Mouse (Mus musculus): ENCODE data around the gene Hectd3. TPM values are rescaled to one million over a fixed set of nuclear protein-coding genes. Genes with fewer than 3 reads are reported as not detected.
A peak's percentile ranks its signal among the peaks of the same experiment; 100 is the strongest.

Gene Hectd3
- 11.9 and 14.6 TPM in 2 replicates for polyA plus RNA-seq (2016; fragmentation: Nextera tagmentation; extraction: Ambion mirVana)

DNA sequence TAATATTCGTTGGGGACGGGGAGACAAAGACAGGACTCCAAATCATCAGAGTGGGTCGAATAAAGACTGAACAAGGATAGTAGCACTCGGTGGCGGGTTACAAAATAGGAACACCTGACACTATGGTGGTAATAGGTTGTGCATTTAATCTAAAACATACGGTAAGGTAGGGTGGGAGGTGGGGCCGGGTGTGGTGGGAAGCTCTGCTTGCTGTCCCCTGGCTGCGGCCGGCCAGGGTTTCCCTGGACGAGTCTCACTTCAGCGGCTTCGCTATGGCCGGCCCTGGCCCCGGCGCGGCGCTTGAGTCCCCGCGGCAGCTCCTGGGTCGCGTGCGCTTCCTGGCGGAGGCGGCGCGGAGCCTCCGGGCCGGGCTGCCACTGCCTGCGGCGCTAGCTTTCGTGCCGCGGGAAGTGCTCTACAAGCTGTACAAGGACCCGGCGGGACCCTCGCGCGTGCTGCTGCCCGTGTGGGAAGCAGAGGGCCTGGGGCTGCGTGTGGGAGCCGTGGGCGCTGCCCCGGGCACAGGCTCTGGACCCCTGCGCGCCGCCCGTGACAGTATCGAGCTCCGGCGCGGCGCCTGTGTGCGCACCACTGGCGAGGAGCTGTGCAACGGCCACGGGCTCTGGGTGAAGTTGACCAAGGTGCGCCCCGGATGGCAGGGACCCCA is at the start of gene Hectd3:
Gene Hectd3, plus strand, starts transcription at position 187 of the 667 bp plus-strand sequence.
- Histone ChIP-seq H3K27ac (peak within 1 kb of the TSS; percentile 75), H3K9me3 (no peaks in the 10 kb centered on the region), H3K36me3 (peaks cover 8% of the 10 kb centered on the region; the same call in 1 of the 2 replicates), H3K9ac (peak within 1 kb of the TSS; percentile 83), H3K27me3 (no peaks in the 10 kb centered on the region), H3K4me3 (peak within 1 kb of the TSS; percentile 97), H3K4me1 (peaks cover 19% of the 10 kb centered on the region), H3K4me2 (replicated peaks) (peak within 1 kb of the TSS; percentile 99)
- ATAC-seq (ENCODE audit: insufficient number of reproducible peaks, insufficient read depth, low FRiP score, low TSS enrichment): no peak; the same call in 1 of the 2 replicates
- WGBS: under 1% methylated on average over 58 of the region's 58 CpGs

DNA sequence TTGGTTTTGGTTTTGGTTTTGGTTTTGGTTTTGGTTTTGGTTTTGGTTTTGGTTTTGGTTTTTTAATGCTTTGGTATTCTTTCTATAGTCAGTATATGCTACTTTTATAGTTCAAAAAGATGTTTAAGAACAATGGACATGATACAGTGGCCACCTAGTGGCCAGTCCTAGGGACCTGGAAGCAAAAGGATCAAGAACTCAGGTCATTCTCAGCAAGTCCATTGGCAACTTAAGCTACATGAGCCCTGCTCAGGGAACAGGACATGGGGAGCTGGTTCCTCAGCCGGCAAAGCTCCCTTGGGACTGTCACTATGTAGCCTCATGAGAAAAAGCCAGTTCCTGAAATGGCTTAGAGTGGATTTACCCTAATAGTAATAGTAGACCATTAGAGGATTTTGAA is 43.5 kb upstream of the Hectd3 start:
- no peaks in the 10 kb centered on the region for H3K9me3 ChIP-seq

DNA sequence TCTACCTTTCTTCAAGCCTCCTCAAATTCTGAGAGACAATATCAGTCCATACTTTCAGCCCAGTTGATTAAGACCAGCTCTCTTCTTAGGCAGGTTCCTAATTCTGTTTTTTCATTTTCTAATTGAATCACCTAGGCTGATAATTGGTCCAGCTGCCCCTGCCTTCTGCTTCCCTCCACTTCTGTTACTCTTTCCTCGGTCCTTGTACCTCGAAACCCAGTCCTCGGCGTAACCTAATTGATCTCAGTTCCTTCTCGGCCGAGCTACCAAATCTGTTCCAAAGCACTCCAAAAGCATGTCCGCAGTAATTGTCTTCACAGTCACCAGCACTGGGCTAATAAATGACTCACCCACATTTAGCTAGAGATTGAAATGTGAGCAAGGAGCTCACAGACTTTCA is 40.2 kb upstream of the Hectd3 start:
- Histone ChIP-seq H3K9ac (no peak overlapping the region), H3K4me1 (no peaks in the 10 kb centered on the region), H3K4me3 (no peak overlapping the region), H3K9me3 (no peaks in the 10 kb centered on the region), H3K36me3 (no peaks in the 10 kb centered on the region), H3K27me3 (no peaks in the 10 kb centered on the region), H3K4me2 (replicated peaks) (no peak overlapping the region), H3K27ac (no peak overlapping the region)
- 73% methylated on average over 7 of the region's 7 CpGs for WGBS
- ATAC-seq (ENCODE audit: insufficient number of reproducible peaks, insufficient read depth, low FRiP score, low TSS enrichment): no peak

More for the DNA sequence above, 43.5 kb upstream of the Hectd3 start:
- Histone ChIP-seq H3K27me3 (no peaks in the 10 kb centered on the region), H3K9ac (no peak overlapping the region), H3K4me2 (replicated peaks) (no peak overlapping the region), H3K4me3 (no peak overlapping the region), H3K36me3 (no peaks in the 10 kb centered on the region), H3K4me1 (no peaks in the 10 kb centered on the region), H3K27ac (no peak overlapping the region)
- no peak for ATAC-seq (ENCODE audit: insufficient number of reproducible peaks, insufficient read depth, low FRiP score, low TSS enrichment)
- 35% methylated on average over 1 of the region's 1 CpGs for WGBS

DNA sequence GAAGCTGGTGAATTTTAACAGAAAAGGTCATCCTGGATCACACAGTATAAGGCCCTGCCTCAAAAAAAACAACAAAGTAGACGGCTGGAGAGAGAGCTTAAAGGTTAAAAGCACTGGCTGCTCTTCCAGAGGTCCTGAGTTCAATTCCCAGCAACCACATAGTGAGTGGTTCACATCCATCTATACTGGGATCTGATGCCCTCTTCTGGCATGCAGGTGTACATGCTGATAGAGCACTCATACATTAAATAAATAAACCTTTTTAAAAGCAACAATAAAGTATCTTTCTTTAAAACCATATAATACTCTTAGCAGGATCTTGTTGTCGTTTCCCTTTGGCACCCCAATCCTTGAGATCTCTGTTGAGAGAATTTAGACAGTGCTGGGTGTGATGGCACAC is 18.6 kb upstream of the Hectd3 start:
- Histone ChIP-seq H3K27ac (no peak overlapping the region), H3K36me3 (no peaks in the 10 kb centered on the region), H3K27me3 (no peaks in the 10 kb centered on the region), H3K4me3 (no peak overlapping the region), H3K4me2 (replicated peaks) (no peak overlapping the region), H3K9ac (no peak overlapping the region), H3K4me1 (no peaks in the 10 kb centered on the region), H3K9me3 (no peaks in the 10 kb centered on the region)
- no peak for ATAC-seq (ENCODE audit: insufficient number of reproducible peaks, insufficient read depth, low FRiP score, low TSS enrichment)
- WGBS: 72% methylated on average over 2 of the region's 2 CpGs

- Histone ChIP-seq H3K27me3 (no peaks in the 10 kb centered on the region), H3K9ac (no peak overlapping the region), H3K4me3 (no peak overlapping the region), H3K4me1 (no peaks in the 10 kb centered on the region), H3K4me2 (replicated peaks) (no peak overlapping the region), H3K27ac (no peak overlapping the region), H3K9me3 (no peaks in the 10 kb centered on the region), H3K36me3 (peaks cover 3% of the 10 kb centered on the region; the same call in 1 of the 2 replicates)
- no peak for ATAC-seq (ENCODE audit: insufficient number of reproducible peaks, insufficient read depth, low FRiP score, low TSS enrichment)
- WGBS: 90% methylated on average over 7 of the region's 7 CpGs
Measured at GRCm38 (mm10) chr4:116985681-116986080, 9.4 kb upstream of the Hectd3 start.

GRCm38 (mm10) chr4:116986400-116987121 is 8.6 kb upstream of the Hectd3 start:
- peak; percentile 77; the same call in 1 of the 2 replicates for ATAC-seq (ENCODE audit: insufficient number of reproducible peaks, insufficient read depth, low FRiP score, low TSS enrichment)
- Histone ChIP-seq H3K9me3 (no peaks in the 10 kb centered on the region), H3K36me3 (peaks cover 3% of the 10 kb centered on the region; the same call in 1 of the 2 replicates)

GRCm38 (mm10) chr4:116987122-116987456 is 8.0 kb upstream of the Hectd3 start:
- Histone ChIP-seq H3K27ac (no peak overlapping the region), H3K4me1 (no peaks in the 10 kb centered on the region), H3K9ac (no peak overlapping the region), H3K36me3 (peaks cover 3% of the 10 kb centered on the region; the same call in 1 of the 2 replicates), H3K4me3 (no peak overlapping the region), H3K9me3 (no peaks in the 10 kb centered on the region), H3K4me2 (replicated peaks) (no peak overlapping the region), H3K27me3 (no peaks in the 10 kb centered on the region)
- ATAC-seq (ENCODE audit: insufficient number of reproducible peaks, insufficient read depth, low FRiP score, low TSS enrichment): no peak
- WGBS: 64% methylated on average over 5 of the region's 5 CpGs

More at GRCm38 (mm10) chr4:116986400-116987121, 8.6 kb upstream of the Hectd3 start:
- no peak overlapping the region for H3K9ac ChIP-seq
- no peaks in the 10 kb centered on the region for H3K4me1 ChIP-seq
- H3K4me2 ChIP-seq (replicated peaks): no peak overlapping the region
- 61% methylated on average over 17 of the region's 17 CpGs for WGBS
- H3K27me3 ChIP-seq: no peaks in the 10 kb centered on the region
- no peak overlapping the region for H3K4me3 ChIP-seq
- no peak overlapping the region for H3K27ac ChIP-seq

DNA sequence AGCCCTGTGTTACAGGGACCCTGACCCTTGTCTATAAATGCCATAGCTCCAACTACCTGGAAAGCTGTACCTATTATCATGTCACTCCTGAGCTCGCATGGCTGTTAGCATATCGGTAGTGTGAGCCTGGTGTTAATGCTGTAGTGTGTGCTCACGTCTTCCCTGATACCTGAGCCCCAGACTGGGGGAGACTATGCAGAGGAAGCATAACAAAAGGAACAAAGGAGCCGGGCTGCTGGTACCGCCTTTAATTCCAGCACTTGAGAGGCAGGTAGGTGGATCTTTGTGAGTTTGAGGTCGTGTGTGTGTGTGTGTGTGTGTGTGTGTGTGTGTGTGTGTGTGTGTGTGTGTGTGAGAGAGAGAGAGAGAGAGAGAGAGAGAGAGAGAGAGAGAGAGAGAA is 5.4 kb upstream of the Hectd3 start:
- no peak overlapping the region for H3K4me2 ChIP-seq (replicated peaks)
- no peak for ATAC-seq (ENCODE audit: insufficient number of reproducible peaks, insufficient read depth, low FRiP score, low TSS enrichment)
- H3K4me1 ChIP-seq: peaks cover 10% of the 10 kb centered on the region
- no peaks in the 10 kb centered on the region for H3K27me3 ChIP-seq
- no peak overlapping the region for H3K9ac ChIP-seq
- H3K36me3 ChIP-seq: peaks cover 3% of the 10 kb centered on the region; the same call in 1 of the 2 replicates
- no peak overlapping the region for H3K4me3 ChIP-seq
- no peak overlapping the region for H3K27ac ChIP-seq
- WGBS: 58% methylated on average over 6 of the region's 6 CpGs
- H3K9me3 ChIP-seq: no peaks in the 10 kb centered on the region

DNA sequence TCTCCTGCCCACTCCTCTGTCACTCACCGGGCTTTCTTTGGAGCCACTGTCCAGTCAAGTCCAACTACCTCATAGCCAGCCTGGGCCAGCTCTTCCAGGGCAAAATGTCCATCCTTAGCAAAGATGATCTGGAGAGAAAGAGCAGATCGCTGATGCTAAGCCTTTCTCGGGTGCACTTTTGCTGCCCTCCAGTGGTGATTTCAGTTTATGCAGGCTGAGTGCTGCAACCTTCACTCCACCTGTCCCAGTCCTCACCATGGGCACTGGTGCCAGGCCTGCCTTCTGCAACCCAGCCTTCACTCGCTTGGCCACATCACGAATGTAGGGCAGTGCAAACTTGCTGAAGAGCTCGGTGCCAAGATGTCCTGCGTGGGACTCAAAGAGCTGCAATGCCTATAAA is 3.8 kb upstream of the Hectd3 start:
- 9% methylated on average over 7 of the region's 7 CpGs for WGBS
- H3K27ac ChIP-seq: no peak overlapping the region
- no peak overlapping the region for H3K4me3 ChIP-seq
- no peak for ATAC-seq (ENCODE audit: insufficient number of reproducible peaks, insufficient read depth, low FRiP score, low TSS enrichment)
- no peak overlapping the region for H3K4me2 ChIP-seq (replicated peaks)
- H3K4me1 ChIP-seq: peaks cover 19% of the 10 kb centered on the region
- H3K36me3 ChIP-seq: peaks cover 3% of the 10 kb centered on the region; the same call in 1 of the 2 replicates
- no peak overlapping the region for H3K9ac ChIP-seq
- H3K27me3 ChIP-seq: no peaks in the 10 kb centered on the region
- no peaks in the 10 kb centered on the region for H3K9me3 ChIP-seq

- H3K4me2 ChIP-seq (replicated peaks): peak within 1 kb of the TSS; percentile 99
- no peaks in the 10 kb centered on the region for H3K9me3 ChIP-seq
- no peaks in the 10 kb centered on the region for H3K27me3 ChIP-seq
- H3K4me1 ChIP-seq: peaks cover 19% of the 10 kb centered on the region
- H3K36me3 ChIP-seq: no peaks in the 10 kb centered on the region; the same call in 1 of the 2 replicates
- peak within 1 kb of the TSS; percentile 75 for H3K27ac ChIP-seq
- peak; percentile 81 for ATAC-seq (ENCODE audit: insufficient number of reproducible peaks, insufficient read depth, low FRiP score, low TSS enrichment)
- H3K9ac ChIP-seq: peak within 1 kb of the TSS; percentile 83
- peak within 1 kb of the TSS; percentile 97 for H3K4me3 ChIP-seq
- WGBS: 2% methylated on average over 38 of the region's 38 CpGs
Measured at GRCm38 (mm10) chr4:116993672-116994621, 1.2 kb upstream of the Hectd3 start, which contains the start of gene Urod. TSS of gene Urod (minus strand) at chr4:116994413.

DNA sequence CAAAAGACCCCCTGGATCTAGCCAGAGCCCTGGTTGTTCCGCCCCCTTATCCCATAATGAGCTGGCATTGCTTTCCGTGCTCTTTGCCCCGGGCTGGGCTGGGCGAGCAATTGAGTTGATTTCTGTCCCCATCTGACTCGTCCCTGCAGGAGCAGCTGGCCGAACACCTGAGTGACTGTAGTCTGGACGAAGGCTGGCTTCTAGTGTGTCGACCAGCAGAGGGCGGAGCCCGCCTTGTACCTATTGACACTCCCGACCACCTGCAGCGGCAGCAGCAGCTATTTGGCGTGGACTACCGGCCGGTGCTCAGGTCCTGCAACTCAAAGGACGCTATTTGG is 650 bp downstream of the Hectd3 start:
- H3K27me3 ChIP-seq: no peaks in the 10 kb centered on the region
- H3K4me2 ChIP-seq (replicated peaks): peak overlapping the region; percentile 99
- no peaks in the 10 kb centered on the region for H3K9me3 ChIP-seq
- under 1% methylated on average over 16 of the region's 16 CpGs for whole genome bisulfite sequencing
- H3K27ac ChIP-seq: peak overlapping the region; percentile 75; the same call in 1 of the 2 replicates
- peaks cover 9% of the 10 kb centered on the region; the same call in 1 of the 2 replicates for H3K36me3 ChIP-seq
- peak overlapping the region; percentile 97 for H3K4me3 ChIP-seq
- peaks cover 19% of the 10 kb centered on the region for H3K4me1 ChIP-seq
- ATAC-seq (ENCODE audit: insufficient number of reproducible peaks, insufficient read depth, low FRiP score, low TSS enrichment): no peak
- peak overlapping the region; percentile 83 for H3K9ac ChIP-seq

Data from embryonic facial prominence, embryonic 12.5 days (tissue).